Mouse (Mus musculus): Measurements from ENCODE around the gene Gm49661. TPM values are rescaled to one million over a fixed set of nuclear protein-coding genes. Genes with fewer than 3 reads are reported as not detected.

Gm49661 gene
- polyA plus RNA-seq, 1 experiment from 2014 or later, result not detected

Small RNA genes lying within 50 kb of the gene (microRNA-seq; reads per million reads assigned to microRNA genes)
- gene Gm24197 (ENCODE audit: borderline number of aligned reads), result not detected

Other genes with a start within 250 kb of the Gm49661 start
- 3.6 and 5.7 TPM in 2 replicates for gene G430095P16Rik, start 246.4 kb downstream of the Gm49661 start, polyA plus RNA-seq (2014; fragmentation: Nextera tagmentation; extraction: Ambion mirVana)
- gene Nfix, start 169.1 kb downstream of the Gm49661 start, polyA plus RNA-seq (2014; fragmentation: Nextera tagmentation; extraction: Ambion mirVana), result 5.9 and 6.8 TPM in 2 replicates
- gene Dand5, start 146.6 kb downstream of the Gm49661 start, polyA plus RNA-seq (2014; fragmentation: Nextera tagmentation; extraction: Ambion mirVana), result 3.6 and 3.8 TPM in 2 replicates
- 41.5 and 42.3 TPM in 2 replicates for gene Gadd45gip1, start 137.9 kb downstream of the Gm49661 start, polyA plus RNA-seq (2014; fragmentation: Nextera tagmentation; extraction: Ambion mirVana)
- gene Rad23a, start 128.8 kb downstream of the Gm49661 start, polyA plus RNA-seq (2014; fragmentation: Nextera tagmentation; extraction: Ambion mirVana), result 79.6 and 88.2 TPM in 2 replicates
- gene Calr, start 122.5 kb downstream of the Gm49661 start, polyA plus RNA-seq (2014; fragmentation: Nextera tagmentation; extraction: Ambion mirVana), result 815 and 826 TPM in 2 replicates
- gene Farsa, start 112.4 kb downstream of the Gm49661 start, polyA plus RNA-seq (2014; fragmentation: Nextera tagmentation; extraction: Ambion mirVana), result 73.0 and 85.7 TPM in 2 replicates
- gene Syce2, start 97.3 kb downstream of the Gm49661 start, polyA plus RNA-seq (2014; fragmentation: Nextera tagmentation; extraction: Ambion mirVana), result 89.2 and 89.9 TPM in 2 replicates
- gene Gcdh, start 75.5 kb downstream of the Gm49661 start, polyA plus RNA-seq (2014; fragmentation: Nextera tagmentation; extraction: Ambion mirVana), result 40.3 and 40.5 TPM in 2 replicates
- 11.1 and 14.4 TPM in 2 replicates for gene Klf1, start 67.5 kb downstream of the Gm49661 start, polyA plus RNA-seq (2014; fragmentation: Nextera tagmentation; extraction: Ambion mirVana)
- 5.5 and 7.2 TPM in 2 replicates for gene Dnase2a, start 60.9 kb downstream of the Gm49661 start, polyA plus RNA-seq (2014; fragmentation: Nextera tagmentation; extraction: Ambion mirVana)
- gene Mast1, start 32.1 kb downstream of the Gm49661 start, polyA plus RNA-seq (2014; fragmentation: Nextera tagmentation; extraction: Ambion mirVana), result 2.8 and 3.9 TPM in 2 replicates
- not detected in 2 replicates for gene Rtbdn, start 22.4 kb downstream of the Gm49661 start, polyA plus RNA-seq (2014; fragmentation: Nextera tagmentation; extraction: Ambion mirVana)
- gene Prdx2, start 154 bp upstream of the Gm49661 start, polyA plus RNA-seq (2014; fragmentation: Nextera tagmentation; extraction: Ambion mirVana), result 1,219 and 1,316 TPM in 2 replicates
- gene Rnaseh2a, start 334 bp upstream of the Gm49661 start, polyA plus RNA-seq (2014; fragmentation: Nextera tagmentation; extraction: Ambion mirVana), result 109 and 137 TPM in 2 replicates
- 5.4 and 6.2 TPM in 2 replicates for gene Junb, start 9.3 kb upstream of the Gm49661 start, polyA plus RNA-seq (2014; fragmentation: Nextera tagmentation; extraction: Ambion mirVana)
- 11.3 and 14.2 TPM in 2 replicates for gene Hook2, start 21.2 kb upstream of the Gm49661 start, polyA plus RNA-seq (2014; fragmentation: Nextera tagmentation; extraction: Ambion mirVana)
- not detected in 2 replicates for gene Best2, start 45.1 kb upstream of the Gm49661 start, polyA plus RNA-seq (2014; fragmentation: Nextera tagmentation; extraction: Ambion mirVana)
- gene Asna1, start 55.8 kb upstream of the Gm49661 start, polyA plus RNA-seq (2014; fragmentation: Nextera tagmentation; extraction: Ambion mirVana), result 130 and 132 TPM in 2 replicates
- gene Trir, start 57.4 kb upstream of the Gm49661 start, polyA plus RNA-seq (2014; fragmentation: Nextera tagmentation; extraction: Ambion mirVana), result 172 and 178 TPM in 2 replicates
- 17.0 and 20.5 TPM in 2 replicates for gene Tnpo2, start 67.5 kb upstream of the Gm49661 start, polyA plus RNA-seq (2014; fragmentation: Nextera tagmentation; extraction: Ambion mirVana)
- gene Fbxw9, start 90.6 kb upstream of the Gm49661 start, polyA plus RNA-seq (2014; fragmentation: Nextera tagmentation; extraction: Ambion mirVana), result 20.4 and 21.2 TPM in 2 replicates
- gene Gm5741, start 98.5 kb upstream of the Gm49661 start, polyA plus RNA-seq (2014; fragmentation: Nextera tagmentation; extraction: Ambion mirVana), result not detected in 2 replicates
- gene Dhps, start 102.3 kb upstream of the Gm49661 start, polyA plus RNA-seq (2014; fragmentation: Nextera tagmentation; extraction: Ambion mirVana), result 61.9 and 67.7 TPM in 2 replicates
- gene Wdr83os, start 111.3 kb upstream of the Gm49661 start, polyA plus RNA-seq (2014; fragmentation: Nextera tagmentation; extraction: Ambion mirVana), result 117 and 127 TPM in 2 replicates
- 48.6 and 52.2 TPM in 2 replicates for gene Wdr83, start 111.9 kb upstream of the Gm49661 start, polyA plus RNA-seq (2014; fragmentation: Nextera tagmentation; extraction: Ambion mirVana)
- 19.5 and 21.9 TPM in 2 replicates for gene Man2b1, start 113.8 kb upstream of the Gm49661 start, polyA plus RNA-seq (2014; fragmentation: Nextera tagmentation; extraction: Ambion mirVana)
- gene Zfp791, start 153.7 kb upstream of the Gm49661 start, polyA plus RNA-seq (2014; fragmentation: Nextera tagmentation; extraction: Ambion mirVana), result 1.8 and 2.0 TPM in 2 replicates
- not detected in 2 replicates for gene Cks1brt, start 182.5 kb upstream of the Gm49661 start, polyA plus RNA-seq (2014; fragmentation: Nextera tagmentation; extraction: Ambion mirVana)